Mouse (Mus musculus) kidney, adult 2 months (tissue): ENCODE measurements around the gene Krcc1.

ENCODE experiments used
- CTCF ChIP-seq: fragments of 200-500 bp; conservative IDR thresholded peaks from 2 replicates; pipeline ENCODE4 v1.5.1; 2011; ENCODE audit warnings: low read depth, mild to moderate bottlenecking, control low read depth, low read length, moderate library complexity, mixed read lengths; ENCODE audit not compliant: insufficient read depth, insufficient read length
- POLR2A ChIP-seq: fragments of 200-500 bp; IDR thresholded peaks from one replicate; pipeline ENCODE4 v1.6.1; 2011; ENCODE audit warnings: low read depth, low read length, control low read depth

DNA sequence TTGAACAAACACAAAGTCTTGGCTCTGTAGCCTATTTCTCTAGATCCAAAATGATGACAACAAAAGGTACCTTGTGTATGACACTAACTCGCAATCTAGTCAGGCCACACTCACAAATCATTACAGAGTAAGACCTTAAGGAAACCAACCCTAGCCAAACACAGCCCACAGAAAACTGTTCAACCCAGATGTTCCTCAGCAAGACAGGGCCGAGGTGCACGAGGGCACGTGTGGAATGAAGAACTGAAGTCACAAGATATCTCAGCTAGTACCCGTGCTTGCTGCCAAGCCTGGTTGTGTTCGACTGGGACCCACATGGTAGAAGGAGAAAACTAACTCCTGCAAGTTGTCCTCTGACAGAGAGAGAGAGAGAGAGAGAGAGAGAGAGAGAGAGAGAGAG lies 58.4 kb downstream of the Krcc1 start:
- TF ChIP-seq POLR2A, result no peak
- TF ChIP-seq CTCF, result no peak
